Mouse (Mus musculus): ENCODE results near the gene Gm11639.
A peak's percentile ranks its signal among the peaks of the same experiment; 100 is the strongest.
"Not testable (repeated sequence)": the region's sequence is repeated elsewhere in the genome, so short reads cannot be mapped to it uniquely, and the experiment has no call there.

The Gm11639 gene

DNA sequence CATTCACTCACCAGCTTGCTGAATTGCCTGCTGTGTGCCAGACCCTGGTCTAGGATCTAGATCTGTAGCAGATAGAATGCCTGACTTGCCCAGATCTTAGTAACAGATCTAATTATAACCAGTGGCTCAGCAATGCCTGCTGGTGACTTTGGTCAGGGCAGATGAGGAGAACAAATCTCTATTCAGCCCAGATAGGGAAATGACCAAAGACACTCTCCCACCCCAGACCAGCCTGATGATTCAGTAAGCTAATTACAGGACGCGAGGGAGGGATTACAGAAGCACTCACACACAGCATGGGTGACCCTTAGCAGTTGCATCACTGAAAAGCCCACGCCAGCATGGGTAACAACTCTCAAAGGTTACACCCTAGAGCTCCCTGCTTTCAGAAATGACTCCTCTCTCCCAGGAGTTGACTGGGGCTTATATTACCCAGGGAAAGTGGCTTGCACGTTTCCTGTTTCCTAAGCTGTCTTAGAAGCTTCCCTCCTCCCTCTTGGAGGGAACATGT lies 435.1 kb downstream of the Gm11639 start:
- DNase-seq = no peak

GRCm38 (mm10) chr11:105121792-105122191 lies 436.3 kb downstream of the Gm11639 start:
- not testable (repeated sequence) for DNase-seq

DNA sequence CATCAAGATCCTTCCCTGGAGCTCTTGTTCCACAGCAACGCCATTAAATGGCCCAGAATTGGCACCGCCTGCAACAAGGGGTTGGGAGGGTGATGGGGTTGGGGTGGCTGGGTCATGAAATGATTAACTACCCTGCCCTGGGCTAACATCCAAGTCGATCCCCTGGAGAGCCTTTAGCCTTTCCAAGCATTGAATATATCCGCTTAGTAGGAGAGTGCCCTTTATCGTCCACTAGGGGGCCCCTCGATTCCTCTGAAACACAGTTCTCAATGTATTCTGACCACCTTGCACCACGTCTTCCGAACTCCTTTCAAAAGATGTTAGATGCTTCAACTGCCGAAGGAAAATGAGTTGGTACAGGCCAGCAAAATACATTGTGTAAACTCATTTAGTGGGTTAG lies 438.5 kb downstream of the Gm11639 start:
- peak; percentile 74 for DNase-seq

- DNase-seq = peak; percentile 83
These were observed 440.4 kb downstream of the Gm11639 start, which contains the start of gene Mettl2 for GRCm38 (mm10) chr11:105125735-105126519. Gene Mettl2 (plus strand): TSS chr11:105126425.

- DNase-seq = no peak
These were observed 441.1 kb downstream of the Gm11639 start for GRCm38 (mm10) chr11:105126520-105127029.

DNA sequence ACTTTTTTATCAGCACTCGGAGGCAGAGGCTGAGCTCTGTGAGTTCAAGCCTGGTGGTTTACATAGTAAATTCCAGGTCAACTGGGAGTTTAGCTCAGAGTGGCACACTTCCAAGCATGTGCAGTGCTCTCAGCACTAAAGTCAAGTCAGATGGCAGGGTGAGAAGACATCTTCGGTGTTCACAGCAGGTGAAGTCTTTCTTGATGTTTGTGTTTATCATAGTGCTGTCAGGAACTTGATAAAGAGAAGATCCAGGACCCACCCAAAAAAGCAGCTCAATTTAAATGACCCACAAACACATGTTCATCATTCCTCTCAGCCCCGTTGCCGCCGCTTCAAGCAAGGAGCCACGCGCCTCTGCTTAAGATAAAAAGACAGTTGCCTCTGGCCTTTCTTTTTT lies 450.2 kb downstream of the Gm11639 start:
- DNase-seq = no peak

- DNase-seq = not testable (repeated sequence)
These were observed 451.7 kb downstream of the Gm11639 start for GRCm38 (mm10) chr11:105137255-105137654.

- DNase-seq = not testable (repeated sequence)
These were observed 455.0 kb downstream of the Gm11639 start for GRCm38 (mm10) chr11:105140512-105140911.

GRCm38 (mm10) chr11:105141115-105141514 lies 455.6 kb downstream of the Gm11639 start:
- DNase-seq = no peak

- DNase-seq = no peak
These were observed 458.1 kb downstream of the Gm11639 start for GRCm38 (mm10) chr11:105143564-105143963.

DNA sequence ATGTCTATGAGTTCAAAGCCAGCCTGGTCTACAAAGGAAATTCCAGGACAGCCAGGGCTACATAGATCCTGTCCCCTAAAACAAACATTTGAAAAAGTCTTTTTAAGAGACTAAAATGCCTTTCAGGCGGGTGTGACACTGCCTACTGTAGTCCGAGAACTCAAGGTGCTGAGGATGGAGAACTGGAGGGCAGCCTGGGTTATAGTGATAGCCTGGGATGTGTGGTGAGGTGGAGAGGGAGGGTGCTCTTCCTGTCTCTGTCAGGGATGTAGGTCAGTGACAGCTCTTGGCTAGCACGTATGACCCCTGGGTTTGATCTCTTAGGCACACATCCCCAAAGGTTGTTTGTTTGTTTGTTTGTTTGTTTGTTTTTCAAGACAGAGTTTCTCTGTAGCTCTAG lies 458.6 kb downstream of the Gm11639 start:
- DNase-seq = no peak

- no peak for DNase-seq
These were observed 459.2 kb downstream of the Gm11639 start for GRCm38 (mm10) chr11:105144508-105145210.

DNA sequence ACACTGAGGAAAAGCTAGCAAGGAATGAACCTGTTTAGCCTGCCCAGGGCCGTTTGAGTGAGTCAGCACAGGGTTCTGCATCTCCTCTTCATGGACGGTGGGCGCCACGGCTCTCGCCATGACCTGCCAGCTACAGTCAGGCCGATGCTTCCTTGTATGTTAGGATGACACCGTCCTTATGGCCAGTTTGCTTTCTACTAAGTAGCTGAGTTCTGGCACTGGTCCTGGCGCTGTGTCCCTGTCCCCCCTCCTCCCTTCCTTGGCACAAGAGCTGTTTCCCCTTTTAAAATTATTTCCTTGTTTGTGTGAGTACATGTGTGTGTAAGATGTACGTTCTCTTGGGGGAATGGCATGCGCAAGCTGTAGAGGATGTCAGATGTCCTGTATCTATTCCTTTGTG lies 459.7 kb downstream of the Gm11639 start:
- DNase-seq = no peak

DNA sequence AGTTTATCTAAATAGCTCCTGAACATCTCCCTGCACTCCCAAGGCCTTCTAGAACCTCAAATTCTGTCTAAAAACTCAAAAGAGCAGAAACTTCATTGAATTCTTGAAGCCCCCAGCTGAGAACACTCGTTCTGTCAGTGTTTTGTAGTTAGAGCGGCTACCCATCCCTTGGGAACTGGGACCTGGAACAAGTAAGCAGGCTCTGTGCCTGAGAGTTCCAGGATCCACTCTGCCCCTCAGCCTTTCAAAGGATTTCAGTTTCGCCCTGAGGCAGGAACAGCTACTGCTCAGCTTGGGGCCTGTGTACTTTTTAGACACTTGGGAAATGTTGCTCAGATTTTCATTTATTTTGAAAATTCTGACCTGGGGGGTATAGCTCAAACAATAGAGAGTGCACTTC lies 461.1 kb downstream of the Gm11639 start, which contains the start of gene Gm10842:
Gene Gm10842, plus strand, starts transcription at position 301 of the 400 bp plus-strand sequence.
- no peak for DNase-seq

GRCm38 (mm10) chr11:105149353-105149752 lies 463.8 kb downstream of the Gm11639 start:
- DNase-seq = no peak

DNA sequence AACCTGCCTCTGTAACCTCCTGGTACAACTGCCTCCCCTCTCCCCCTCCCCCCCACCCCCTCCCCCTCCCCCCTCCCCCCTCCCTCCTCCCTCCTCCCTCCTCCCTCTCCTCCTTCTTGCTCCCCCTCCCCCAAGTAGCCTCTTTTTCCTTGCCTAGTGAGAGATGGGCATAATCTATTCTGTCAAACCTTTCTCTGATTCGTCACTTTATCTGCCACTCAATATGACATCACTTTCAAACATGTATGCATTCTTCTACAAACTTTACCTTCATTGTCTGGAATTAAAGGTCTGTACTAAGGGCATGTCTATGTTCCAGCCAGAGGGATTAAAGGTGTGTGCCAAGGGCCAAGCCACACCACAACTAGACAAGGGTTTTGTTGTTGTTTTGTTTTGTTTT lies 464.3 kb downstream of the Gm11639 start:
- no peak for DNase-seq

DNA sequence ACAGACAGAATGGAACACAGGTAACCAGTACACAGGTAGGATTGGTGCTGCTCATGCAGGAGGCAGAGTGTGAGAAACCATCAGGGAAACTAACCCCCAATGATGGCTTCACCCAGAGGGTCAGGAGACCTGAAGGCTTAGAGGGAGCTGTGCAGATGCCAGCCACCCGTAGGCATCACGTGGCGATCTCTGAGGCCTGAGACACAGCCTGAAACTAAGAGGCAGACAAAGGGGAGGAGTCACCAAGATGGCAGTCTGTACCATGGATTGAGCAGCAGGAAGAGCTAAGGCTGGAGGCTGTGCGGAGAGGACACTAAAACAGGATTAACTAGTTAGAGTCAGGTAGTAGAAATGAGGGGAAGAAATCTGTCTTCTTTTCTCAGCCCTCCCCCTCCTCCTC lies 465.2 kb downstream of the Gm11639 start:
- no peak for DNase-seq

GRCm38 (mm10) chr11:105151226-105152016 lies 465.9 kb downstream of the Gm11639 start:
- no peak for DNase-seq

- DNase-seq = no peak
These were observed 466.5 kb downstream of the Gm11639 start for GRCm38 (mm10) chr11:105152017-105152300.

DNA sequence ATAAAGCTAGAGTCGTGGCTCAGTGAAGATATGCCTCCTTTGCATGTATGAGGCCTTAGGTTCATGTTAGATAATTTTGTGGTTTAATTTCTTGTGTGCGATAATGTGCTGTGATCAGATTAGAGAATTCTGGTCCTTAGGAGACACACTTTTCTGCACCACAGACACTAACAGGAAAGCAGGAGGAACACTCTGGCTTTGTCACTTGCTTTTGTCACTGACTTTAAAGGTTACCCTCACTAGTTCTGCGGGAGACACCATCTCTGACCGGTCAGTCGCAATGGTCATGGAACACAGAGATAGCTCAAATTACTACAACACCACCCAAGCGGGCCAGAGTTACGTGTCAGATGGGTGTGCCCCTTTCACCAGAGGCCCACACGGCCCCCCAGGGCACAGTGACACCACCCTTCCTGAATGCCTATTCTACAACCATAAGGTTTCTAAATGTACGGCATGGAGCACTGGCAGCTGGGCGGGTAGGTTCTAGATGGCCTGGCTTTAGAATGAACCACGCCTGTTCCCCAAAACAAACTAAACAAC lies 466.9 kb downstream of the Gm11639 start:
- DNase-seq = no peak

DNA sequence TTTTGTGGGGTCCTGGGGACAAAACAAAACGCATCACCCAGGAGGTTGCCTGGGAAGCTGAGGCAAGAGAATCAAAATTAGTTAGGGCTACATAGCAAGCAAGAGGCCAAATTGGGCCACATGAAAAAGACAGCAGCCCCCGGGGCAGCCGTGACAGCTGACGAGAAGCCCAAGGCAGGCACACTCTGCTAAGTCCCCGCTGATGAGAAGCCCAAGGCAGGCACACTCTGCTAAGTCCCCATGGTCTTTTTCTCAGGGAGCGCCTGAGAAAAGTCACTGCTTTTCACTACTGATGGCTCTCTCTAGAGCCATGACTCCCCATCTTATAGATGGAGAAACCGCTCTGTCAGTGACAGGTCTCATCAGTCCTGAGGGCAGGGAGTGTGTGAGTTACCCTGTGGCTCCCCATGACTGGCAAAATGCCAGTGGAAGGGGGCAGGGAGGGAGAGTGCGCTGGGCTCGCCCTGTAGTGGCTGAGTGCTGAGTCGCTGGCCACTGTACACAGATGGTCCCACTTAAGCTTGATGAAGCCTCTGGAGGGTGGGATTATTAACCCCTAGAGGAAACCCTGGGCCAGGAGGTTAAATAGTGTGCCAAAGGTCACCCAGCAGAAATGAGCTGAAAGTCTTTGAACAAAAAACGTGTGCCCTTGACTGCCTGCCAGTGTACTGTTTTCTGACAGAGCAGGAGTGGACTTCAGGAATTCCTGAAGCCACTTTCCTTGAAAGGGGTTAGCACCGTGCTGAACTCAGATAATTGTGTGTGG lies 467.7 kb downstream of the Gm11639 start:
- DNase-seq = peak; percentile 58

DNA sequence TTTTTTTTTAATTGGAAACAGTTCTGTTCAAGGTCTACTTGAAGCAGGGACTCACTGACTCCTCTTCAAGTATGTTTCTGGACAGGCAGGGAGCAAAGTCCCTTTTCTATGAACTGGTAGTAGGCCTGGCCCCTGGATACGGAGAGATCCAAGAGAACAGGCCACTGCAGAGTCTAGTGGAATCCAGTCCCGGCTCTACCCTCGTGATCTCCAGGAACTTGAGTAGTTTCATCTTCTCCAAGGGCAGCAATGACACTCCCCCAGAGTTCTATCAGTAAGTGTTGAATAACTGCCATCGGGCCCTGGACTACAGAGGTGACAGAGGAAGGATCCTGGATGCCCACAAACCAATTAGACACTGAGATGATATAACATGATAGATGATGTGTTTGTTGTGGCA lies 470.4 kb downstream of the Gm11639 start:
- DNase-seq = peak; percentile 53

All from kidney, adult 18-20 months (tissue).